Mouse (Mus musculus) CH12.LX (cell line): Measurements from ENCODE around the gene Lias. TPM values are rescaled to one million over a fixed set of nuclear protein-coding genes. Genes with fewer than 3 reads are reported as not detected.

Source experiments
- DNase-seq: peaks from one replicate; pipeline ENCODE4 v3.0.0-alpha.2; 2013; ENCODE audit errors: extremely low read depth
- H3K27ac ChIP-seq: 2 replicates; pipeline ENCODE4 v1.5.1; 2012; ENCODE audit warnings: low read depth, mild to moderate bottlenecking, control low read depth, moderate library complexity; ENCODE audit not compliant: insufficient read depth
- H3K27me3 ChIP-seq: replicated peaks from 2 replicates; pipeline ENCODE3; 2012; ENCODE audit warnings: inconsistent platforms
- H3K36me3 ChIP-seq, 2 experiments: replicated peaks in 1 of 2; 2 replicates each; pipeline versions ENCODE3 to v1.6.1; 2012; ENCODE audit warnings: inconsistent platforms in 1 of 2, low read length in 1 of 2, mild to moderate bottlenecking in 1 of 2, mixed read lengths in 1 of 2, moderate library complexity in 1 of 2; ENCODE audit not compliant: control insufficient read depth in 1 of 2, insufficient read depth in 1 of 2
- H3K4me1 ChIP-seq, 2 experiments: 2 replicates each; pipeline ENCODE4 v1.6.1; 2012; ENCODE audit warnings: inconsistent platforms in 1 of 2, moderate library complexity in 1 of 2; ENCODE audit not compliant: insufficient read depth in 2 of 2, control insufficient read depth in 1 of 2
- H3K4me2 ChIP-seq: 2 replicates; pipeline ENCODE4 v1.6.1; 2012; ENCODE audit warnings: low read depth, mild to moderate bottlenecking, control low read depth; ENCODE audit not compliant: poor library complexity, insufficient read depth, severe bottlenecking
- H3K4me3 ChIP-seq, 3 experiments: fragments of 150-350 bp in 1 of 3; sonication (generic) in 1 of 3; replicated peaks in 1 of 3; 2 replicates each; pipeline versions ENCODE3 to v1.5.1; 2011 to 2012; ENCODE audit warnings: low read depth in 2 of 3, low read length in 2 of 3, mild to moderate bottlenecking in 2 of 3, moderate library complexity in 2 of 3, control low read depth in 1 of 3, improper control_type of control experiment in 1 of 3, inconsistent platforms in 1 of 3, mixed read lengths in 1 of 3; ENCODE audit not compliant: poor library complexity in 1 of 3
- H3K79me2 ChIP-seq: replicated peaks from 2 replicates; pipeline ENCODE4 v1.6.1; 2012; ENCODE audit warnings: mild to moderate bottlenecking, moderate library complexity; ENCODE audit not compliant: control insufficient read depth, poor library complexity, insufficient read depth, severe bottlenecking; ENCODE audit errors: extremely low read depth
- H3K9ac ChIP-seq: 2 replicates; pipeline ENCODE4 v1.6.1; 2012; ENCODE audit warnings: low read depth, mild to moderate bottlenecking, control low read depth, moderate library complexity; ENCODE audit not compliant: insufficient read depth
- H3K9me3 ChIP-seq: replicated peaks from 2 replicates; pipeline ENCODE3; 2012; ENCODE audit warnings: low read length, inconsistent platforms, mixed read lengths
- CHD1 ChIP-seq: IDR thresholded peaks from 2 replicates; pipeline ENCODE4 v1.6.1; 2012; ENCODE audit warnings: low read depth, low read length, improper control_type of control experiment, inconsistent platforms
- CTCF ChIP-seq, 2 experiments: IDR thresholded peaks in 1 of 2; conservative IDR thresholded peaks in 1 of 2; 2 replicates each; pipeline ENCODE4 v1.5.1; 2011 to 2012; ENCODE audit warnings: low read depth in 2 of 2, low read length in 2 of 2, improper control_type of control experiment in 1 of 2, inconsistent platforms in 1 of 2, mild to moderate bottlenecking in 1 of 2, moderate library complexity in 1 of 2
- E2F4 ChIP-seq: IDR thresholded peaks from 2 replicates; pipeline ENCODE4 v1.6.1; 2011; ENCODE audit warnings: low read depth, low read length, improper control_type of control experiment; ENCODE audit not compliant: insufficient replicate concordance
- EP300 ChIP-seq: IDR thresholded peaks from 2 replicates; pipeline ENCODE4 v1.6.1; 2011; ENCODE audit warnings: low read length, improper control_type of control experiment
- HCFC1 ChIP-seq: IDR thresholded peaks from 2 replicates; pipeline ENCODE4 v1.6.1; 2012; ENCODE audit warnings: low read depth, mild to moderate bottlenecking, inconsistent platforms, low read length, improper control_type of control experiment
- JUN ChIP-seq: IDR thresholded peaks from 2 replicates; pipeline ENCODE4 v1.6.1; 2011; ENCODE audit warnings: low read depth, mild to moderate bottlenecking, low read length, improper control_type of control experiment, moderate library complexity; ENCODE audit not compliant: insufficient read depth
- JUND ChIP-seq: conservative IDR thresholded peaks from 2 replicates; pipeline ENCODE4 v1.6.1; 2011; ENCODE audit warnings: low read depth, low read length, improper control_type of control experiment
- KAT2A ChIP-seq: IDR thresholded peaks from 2 replicates; pipeline ENCODE4 v1.6.1; 2012; ENCODE audit warnings: low read length, improper control_type of control experiment, inconsistent platforms; ENCODE audit not compliant: insufficient replicate concordance
- MAX ChIP-seq: IDR thresholded peaks from 2 replicates; pipeline ENCODE4 v1.6.1; 2011; ENCODE audit warnings: low read length, improper control_type of control experiment
- MAZ ChIP-seq: IDR thresholded peaks from 2 replicates; pipeline ENCODE4 v1.6.1; 2012; ENCODE audit warnings: low read depth, mild to moderate bottlenecking, inconsistent platforms, low read length, improper control_type of control experiment, moderate library complexity
- MEF2A ChIP-seq: IDR thresholded peaks from 2 replicates; pipeline ENCODE4 v1.6.1; 2014; ENCODE audit warnings: low read depth, mild to moderate bottlenecking, inconsistent platforms, low read length, improper control_type of control experiment, borderline replicate concordance
- NELFE ChIP-seq: IDR thresholded peaks from 2 replicates; pipeline ENCODE4 v1.6.1; 2011; ENCODE audit warnings: low read depth, low read length, improper control_type of control experiment
- RCOR1 ChIP-seq: conservative IDR thresholded peaks from 2 replicates; pipeline ENCODE4 v1.6.1; 2012; ENCODE audit warnings: low read depth, mild to moderate bottlenecking, inconsistent platforms, low read length, improper control_type of control experiment
- TBP ChIP-seq: conservative IDR thresholded peaks from 2 replicates; pipeline ENCODE4 v1.6.1; 2011; ENCODE audit warnings: low read depth, low read length, improper control_type of control experiment
- UBTF ChIP-seq: IDR thresholded peaks from 2 replicates; pipeline ENCODE4 v1.6.1; 2012; ENCODE audit warnings: low read depth, mild to moderate bottlenecking, inconsistent platforms, low read length, improper control_type of control experiment, moderate library complexity
- USF1 ChIP-seq: IDR thresholded peaks from 2 replicates; pipeline ENCODE4 v1.6.1; 2014; ENCODE audit warnings: low read depth, mild to moderate bottlenecking, inconsistent platforms, low read length, improper control_type of control experiment
- USF2 ChIP-seq: conservative IDR thresholded peaks from 2 replicates; pipeline ENCODE4 v1.6.1; 2011; ENCODE audit warnings: low read depth, low read length, improper control_type of control experiment
- ZC3H11A ChIP-seq: IDR thresholded peaks from 2 replicates; pipeline ENCODE4 v1.6.1; 2012; ENCODE audit warnings: low read depth, mild to moderate bottlenecking, inconsistent platforms, low read length, improper control_type of control experiment
- ZNF384 ChIP-seq: IDR thresholded peaks from 2 replicates; pipeline ENCODE4 v1.6.1; 2012; ENCODE audit warnings: low read depth, low read length, improper control_type of control experiment, inconsistent platforms
- dilution Hi-C: fragments of 300-500 bp; cut with MboI; formaldehyde crosslinking; loops from 2 replicates; pipeline ENCODE4 v1.14.3; 2020; ENCODE audit warnings: low sequenced_read_pairs; ENCODE audit not compliant: extremely low pct_unique_long_range_greater_than_20kb, extremely low pct_ligation_motif_present
- in situ Hi-C: fragments of 300-500 bp; cut with MboI; formaldehyde crosslinking; loops from 3 replicates; pipeline ENCODE4 v1.14.3; 2019; ENCODE audit warnings: low sequenced_read_pairs, low pct_ligation_motif_present, low pct_unique_long_range_greater_than_20kb, mixed read lengths
- polyA plus RNA-seq: library from polyadenylated mRNA; unstranded; fragments of >175 nt; gene quantifications from 2 replicates; pipeline ENCODE4 v1.2.1, GENCODE M21; 2012; ENCODE audit warnings: low read depth; ENCODE audit not compliant: insufficient read length
- total RNA-seq, 2 experiments: library from RNA; depleted of rRNA; stranded (reverse); fragments of 300-350 nt in 1 of 2; fragments of >200 nt in 1 of 2; gene quantifications; 2 replicates each; pipeline ENCODE4 v1.2.3; 2012 to 2014

Gene Lias
- total and polyA plus RNA-seq, 3 experiments = 34.6 to 57.7 (median 52.6) TPM

GRCm38 (mm10) chr5:65438041-65438440 is 46.7 kb downstream of the Lias start:
- no peak for TF ChIP-seq JUND
- Histone ChIP-seq H3K27ac (no peak overlapping the region), H3K4me3 (no peak overlapping the region), H3K36me3 (no peaks in the 10 kb centered on the region), H3K4me1 (peaks cover 0 to 27% of the 10 kb centered on the region in 2 experiments; a peak in 2 of 4 replicates), H3K4me2 (no peak overlapping the region), H3K9ac (no peak overlapping the region), H3K79me2 (no peaks in the 10 kb centered on the region), H3K9me3 (no peaks in the 10 kb centered on the region), H3K27me3 (no peaks in the 10 kb centered on the region)
- in situ Hi-C loops = no loop called here
- dilution Hi-C loops = no loop called here
- DNase-seq = no peak

DNA sequence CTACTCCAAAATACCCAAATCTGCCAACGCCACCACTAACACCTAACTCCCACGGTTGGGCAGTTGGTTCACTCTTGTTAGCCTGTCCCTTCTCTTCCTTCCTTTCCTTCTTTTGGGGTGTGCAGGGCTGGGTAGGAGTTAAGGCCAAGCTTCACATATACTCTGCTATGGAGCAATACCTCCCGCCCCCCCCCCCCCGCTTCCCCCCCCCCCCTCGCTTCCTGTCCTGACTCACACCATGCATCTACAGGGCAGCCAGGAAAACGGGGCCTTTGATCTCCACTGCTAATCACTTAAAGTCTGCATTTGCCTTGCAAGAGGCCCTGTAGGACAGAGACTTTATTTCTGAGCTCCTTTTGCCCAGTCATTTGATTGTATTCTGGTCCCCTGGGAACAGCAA is 53.7 kb downstream of the Lias start:
- H3K9ac ChIP-seq = no peak overlapping the region
- H3K36me3 ChIP-seq = peaks cover 0 to 8% of the 10 kb centered on the region in 2 experiments
- no peaks in the 10 kb centered on the region for H3K9me3 ChIP-seq
- H3K79me2 ChIP-seq = no peaks in the 10 kb centered on the region
- H3K27ac ChIP-seq = no peak overlapping the region
- H3K4me2 ChIP-seq = no peak overlapping the region
- in situ Hi-C loops (no loop called here), dilution Hi-C loops (no loop called here)
- no peak for TF ChIP-seq NELFE
- TF ChIP-seq ZNF384 = no peak
- no peak for TF ChIP-seq HCFC1
- no peak for TF ChIP-seq JUN
- TF ChIP-seq USF2 = no peak
- no peak for TF ChIP-seq USF1
- TF ChIP-seq KAT2A = no peak
- TF ChIP-seq E2F4 = no peak
- no peak for TF ChIP-seq MEF2A
- TF ChIP-seq CHD1 = no peak
- TF ChIP-seq RCOR1 = no peak
- peak; percentile 27 for DNase-seq
- no peaks in the 10 kb centered on the region for H3K27me3 ChIP-seq
- H3K4me1 ChIP-seq = peaks cover 3 to 23% of the 10 kb centered on the region in 2 experiments
- H3K4me3 ChIP-seq = no peak overlapping the region

- dilution Hi-C loops (no loop called here), in situ Hi-C loops (no loop called here)
- H3K4me1 ChIP-seq = peaks cover 3 to 19% of the 10 kb centered on the region in 2 experiments
- H3K27me3 ChIP-seq = no peaks in the 10 kb centered on the region
- no peak overlapping the region for H3K9ac ChIP-seq
- no peak overlapping the region for H3K27ac ChIP-seq
- no peak overlapping the region for H3K4me3 ChIP-seq
- TF ChIP-seq MEF2A (no peak), TBP (no peak), EP300 (no peak), MAX (no peak), UBTF (no peak), ZC3H11A (no peak), USF1 (no peak), CTCF (conservative IDR thresholded peaks at IDR 0.05 in 1 of 2, IDR thresholded peaks at IDR 0.05 in 1 of 2; ENCODE audit: low read depth in 2 of 2, low read length in 2 of 2) (no peak), MAZ (no peak), JUND (no peak)
- no peaks in the 10 kb centered on the region for H3K9me3 ChIP-seq
- no peak for DNase-seq
- no peak overlapping the region for H3K4me2 ChIP-seq
- no peaks in the 10 kb centered on the region for H3K79me2 ChIP-seq
- H3K36me3 ChIP-seq = peaks cover 0 to 18% of the 10 kb centered on the region in 2 experiments
Measured at GRCm38 (mm10) chr5:65446756-65447155, 55.5 kb downstream of the Lias start.
